Mouse (Mus musculus): Measurements from ENCODE around the gene Ocel1. TPM values are rescaled to one million over a fixed set of nuclear protein-coding genes. Genes with fewer than 3 reads are reported as not detected.

Ocel1 gene
- polyA plus RNA-seq, 1 experiment from 2014 or later = 4.0 TPM

- Histone ChIP-seq H3K27me3 (ENCODE audit: poor library complexity, severe bottlenecking) (no peaks in the 10 kb centered on the region), H3K27ac (no peak overlapping the region), H3K36me3 (replicated peaks) (peaks cover 40% of the 10 kb centered on the region), H3K4me1 (peaks cover 33% of the 10 kb centered on the region), H3K9me3 (no peaks in the 10 kb centered on the region), H3K4me3 (peak overlapping the region; percentile 11; the same call in 1 of the 2 replicates)
- 90% methylated on average over 10 of the region's 10 CpGs for WGBS
- DNase-seq (ENCODE audit: extremely low spot score, low spot score) = no peak
These were observed 1.9 kb upstream of the Ocel1 start for GRCm38 (mm10) chr8:71369040-71369718.

GRCm38 (mm10) chr8:71370711-71371235 lies 325 bp upstream of the Ocel1 start:
- 37% methylated on average over 5 of the region's 5 CpGs for WGBS
- peak overlapping the region; percentile 84 for H3K27ac ChIP-seq
- DNase-seq (ENCODE audit: extremely low spot score, low spot score) = no peak
- 0 out of 2 replicates have a peak, but pooled peaks cover 5% of the 10 kb centered on the region for H3K27me3 ChIP-seq (ENCODE audit: poor library complexity, severe bottlenecking)
- peaks cover 56% of the 10 kb centered on the region for H3K36me3 ChIP-seq (replicated peaks)
- peaks cover 46% of the 10 kb centered on the region for H3K4me1 ChIP-seq
- peak overlapping the region; percentile 69 for H3K4me3 ChIP-seq
- no peaks in the 10 kb centered on the region for H3K9me3 ChIP-seq

GRCm38 (mm10) chr8:71372427-71372826 lies 1.3 kb downstream of the Ocel1 start:
- Histone ChIP-seq H3K9me3 (no peaks in the 10 kb centered on the region), H3K27me3 (ENCODE audit: poor library complexity, severe bottlenecking) (peaks cover 20% of the 10 kb centered on the region), H3K27ac (no peak overlapping the region), H3K4me1 (peaks cover 50% of the 10 kb centered on the region), H3K36me3 (replicated peaks) (peaks cover 72% of the 10 kb centered on the region), H3K4me3 (no peak overlapping the region; the same call in 1 of the 2 replicates)
- DNase-seq (ENCODE audit: extremely low spot score, low spot score) = no peak
- 86% methylated on average over 12 of the region's 12 CpGs for WGBS

- no peaks in the 10 kb centered on the region; the same call in 1 of the 2 replicates for H3K9me3 ChIP-seq
- WGBS = 86% methylated on average over 3 of the region's 3 CpGs
- peaks cover 78% of the 10 kb centered on the region for H3K36me3 ChIP-seq (replicated peaks)
- H3K27me3 ChIP-seq (ENCODE audit: poor library complexity, severe bottlenecking) = peaks cover 26% of the 10 kb centered on the region
- H3K4me1 ChIP-seq = peaks cover 47% of the 10 kb centered on the region
- H3K4me3 ChIP-seq = no peak overlapping the region
- H3K27ac ChIP-seq = no peak overlapping the region
- no peak for DNase-seq (ENCODE audit: extremely low spot score, low spot score)
These were observed 1.9 kb downstream of the Ocel1 start for GRCm38 (mm10) chr8:71373000-71373399.

GRCm38 (mm10) chr8:71374616-71375206 lies 3.6 kb downstream of the Ocel1 start:
- DNase-seq (ENCODE audit: extremely low spot score, low spot score) = no peak
- Histone ChIP-seq H3K4me3 (peak overlapping the region; percentile 11; the same call in 1 of the 2 replicates), H3K9me3 (no peaks in the 10 kb centered on the region; the same call in 1 of the 2 replicates), H3K27me3 (ENCODE audit: poor library complexity, severe bottlenecking) (peaks cover 30% of the 10 kb centered on the region), H3K36me3 (replicated peaks) (peaks cover 76% of the 10 kb centered on the region), H3K27ac (no peak overlapping the region), H3K4me1 (peaks cover 58% of the 10 kb centered on the region)
- WGBS = 75% methylated on average over 17 of the region's 17 CpGs

- WGBS = 8% methylated on average over 74 of the region's 74 CpGs
- DNase-seq (ENCODE audit: extremely low spot score, low spot score) = peak; percentile 68
- peak overlapping the region; percentile 78 for H3K27ac ChIP-seq
- peak overlapping the region; percentile 47 for H3K4me3 ChIP-seq
- H3K36me3 ChIP-seq (replicated peaks) = peaks cover 73% of the 10 kb centered on the region
- peaks cover 30% of the 10 kb centered on the region for H3K27me3 ChIP-seq (ENCODE audit: poor library complexity, severe bottlenecking)
- no peaks in the 10 kb centered on the region; the same call in 1 of the 2 replicates for H3K9me3 ChIP-seq
- peaks cover 65% of the 10 kb centered on the region for H3K4me1 ChIP-seq
These were observed 4.7 kb downstream of the Ocel1 start for GRCm38 (mm10) chr8:71375581-71376422.

- Histone ChIP-seq H3K4me1 (peaks cover 66% of the 10 kb centered on the region), H3K4me3 (peak overlapping the region; percentile 47), H3K9me3 (no peaks in the 10 kb centered on the region; the same call in 1 of the 2 replicates), H3K27ac (peak overlapping the region; percentile 78), H3K36me3 (replicated peaks) (peaks cover 73% of the 10 kb centered on the region), H3K27me3 (ENCODE audit: poor library complexity, severe bottlenecking) (peaks cover 30% of the 10 kb centered on the region)
- 51% methylated on average over 8 of the region's 8 CpGs for WGBS
- no peak for DNase-seq (ENCODE audit: extremely low spot score, low spot score)
These were observed 5.4 kb downstream of the Ocel1 start for GRCm38 (mm10) chr8:71376423-71377030.

- H3K9me3 ChIP-seq = no peaks in the 10 kb centered on the region; the same call in 1 of the 2 replicates
- peaks cover 30% of the 10 kb centered on the region for H3K27me3 ChIP-seq (ENCODE audit: poor library complexity, severe bottlenecking)
- WGBS = 29% methylated on average over 4 of the region's 4 CpGs
- peak overlapping the region; percentile 71 for H3K4me3 ChIP-seq
- H3K36me3 ChIP-seq (replicated peaks) = peaks cover 53% of the 10 kb centered on the region
- DNase-seq (ENCODE audit: extremely low spot score, low spot score) = no peak
- H3K4me1 ChIP-seq = peaks cover 84% of the 10 kb centered on the region
- peak overlapping the region; percentile 98 for H3K27ac ChIP-seq
These were observed 7.9 kb downstream of the Ocel1 start for GRCm38 (mm10) chr8:71379008-71379407.

- no peak for DNase-seq (ENCODE audit: extremely low spot score, low spot score)
- WGBS = 40% methylated on average over 3 of the region's 3 CpGs
- H3K27ac ChIP-seq = peak overlapping the region; percentile 98
- H3K4me3 ChIP-seq = peak overlapping the region; percentile 71
- peaks cover 30% of the 10 kb centered on the region for H3K27me3 ChIP-seq (ENCODE audit: poor library complexity, severe bottlenecking)
- H3K4me1 ChIP-seq = peaks cover 85% of the 10 kb centered on the region
- peaks cover 47% of the 10 kb centered on the region for H3K36me3 ChIP-seq (replicated peaks)
- H3K9me3 ChIP-seq = no peaks in the 10 kb centered on the region; the same call in 1 of the 2 replicates
These were observed 8.5 kb downstream of the Ocel1 start for GRCm38 (mm10) chr8:71379512-71380075.

GRCm38 (mm10) chr8:71380178-71381171 lies 9.4 kb downstream of the Ocel1 start:
- Histone ChIP-seq H3K27ac (peak overlapping the region; percentile 98), H3K9me3 (no peaks in the 10 kb centered on the region; the same call in 1 of the 2 replicates), H3K4me3 (peak overlapping the region; percentile 71), H3K4me1 (peaks cover 78% of the 10 kb centered on the region), H3K36me3 (replicated peaks) (peaks cover 38% of the 10 kb centered on the region), H3K27me3 (ENCODE audit: poor library complexity, severe bottlenecking) (peaks cover 25% of the 10 kb centered on the region)
- peak; percentile 44 for DNase-seq (ENCODE audit: extremely low spot score, low spot score)
- WGBS = 1% methylated on average over 72 of the region's 72 CpGs

- Histone ChIP-seq H3K4me3 (peak within 1 kb of the TSS; percentile 71), H3K9me3 (no peaks in the 10 kb centered on the region; the same call in 1 of the 2 replicates), H3K4me1 (peaks cover 71% of the 10 kb centered on the region), H3K27ac (peak within 1 kb of the TSS; percentile 98), H3K27me3 (ENCODE audit: poor library complexity, severe bottlenecking) (peaks cover 20% of the 10 kb centered on the region), H3K36me3 (replicated peaks) (peaks cover 28% of the 10 kb centered on the region)
- peak; percentile 72 for DNase-seq (ENCODE audit: extremely low spot score, low spot score)
- WGBS = under 1% methylated on average over 89 of the region's 89 CpGs
These were observed 10.4 kb downstream of the Ocel1 start, which contains the start of gene Nr2f6 for GRCm38 (mm10) chr8:71381421-71381970. Gene Nr2f6 (minus strand): TSS chr8:71381960.
